Mouse (Mus musculus): Measurements from ENCODE around the gene Pilrb2.
"Not testable (repeated sequence)": the region's sequence is repeated elsewhere in the genome, so short reads cannot be mapped to it uniquely, and the experiment has no call there.

Gene Pilrb2

GRCm38 (mm10) chr5:137871644-137872380 is at the start of gene Pilrb2:
TSS of gene Pilrb2 (minus strand) at chr5:137871815.
- DNase-seq = not testable (repeated sequence)

- peak; percentile 95 for DNase-seq
These were observed 43.9 kb upstream of the Pilrb2 start for GRCm38 (mm10) chr5:137915550-137915949.

GRCm38 (mm10) chr5:137914508-137914907 is 42.9 kb upstream of the Pilrb2 start:
- DNase-seq = no peak

- no peak for DNase-seq
These were observed 38.1 kb upstream of the Pilrb2 start for GRCm38 (mm10) chr5:137909564-137910262.

GRCm38 (mm10) chr5:137897812-137898211 is 26.2 kb upstream of the Pilrb2 start:
- no peak for DNase-seq

GRCm38 (mm10) chr5:137892954-137893353 is 21.3 kb upstream of the Pilrb2 start:
- peak; percentile 15 for DNase-seq

- DNase-seq = no peak
These were observed 16.1 kb upstream of the Pilrb2 start for GRCm38 (mm10) chr5:137887666-137888065.

GRCm38 (mm10) chr5:137885894-137886293 is 14.3 kb upstream of the Pilrb2 start:
- peak; percentile 68 for DNase-seq

GRCm38 (mm10) chr5:137883345-137883744 is 11.7 kb upstream of the Pilrb2 start:
- no peak for DNase-seq

- no peak for DNase-seq
These were observed 11.3 kb upstream of the Pilrb2 start for GRCm38 (mm10) chr5:137882922-137883321.

GRCm38 (mm10) chr5:137877860-137878259 is 6.2 kb upstream of the Pilrb2 start:
- peak; percentile 26 for DNase-seq

- no peak for DNase-seq
These were observed 3.4 kb upstream of the Pilrb2 start for GRCm38 (mm10) chr5:137875054-137875453.

- DNase-seq = not testable (repeated sequence)
These were observed 727 bp upstream of the Pilrb2 start for GRCm38 (mm10) chr5:137872381-137872702.

- not testable (repeated sequence) for DNase-seq
These were observed 3.0 kb downstream of the Pilrb2 start for GRCm38 (mm10) chr5:137868600-137868999.

GRCm38 (mm10) chr5:137864008-137864407 is 7.6 kb downstream of the Pilrb2 start:
- not testable (repeated sequence) for DNase-seq

- not testable (repeated sequence) for DNase-seq
These were observed 13.5 kb downstream of the Pilrb2 start, which contains the start of gene Pilrb1 for GRCm38 (mm10) chr5:137857960-137858710. TSS of gene Pilrb1 (minus strand) at chr5:137858106.

GRCm38 (mm10) chr5:137856870-137857269 is 14.7 kb downstream of the Pilrb2 start:
- DNase-seq = not testable (repeated sequence)

GRCm38 (mm10) chr5:137854907-137855306 is 16.7 kb downstream of the Pilrb2 start:
- not testable (repeated sequence) for DNase-seq

GRCm38 (mm10) chr5:137850313-137850712 is 21.3 kb downstream of the Pilrb2 start:
- not testable (repeated sequence) for DNase-seq

GRCm38 (mm10) chr5:137837110-137837509 is 34.5 kb downstream of the Pilrb2 start:
- not testable (repeated sequence) for DNase-seq

GRCm38 (mm10) chr5:137836611-137837010 is 35.0 kb downstream of the Pilrb2 start:
- DNase-seq = no peak

- peak; percentile 12 for DNase-seq
These were observed 35.6 kb downstream of the Pilrb2 start, which contains the start of gene Pilra for GRCm38 (mm10) chr5:137835966-137836520. TSS of gene Pilra (minus strand) at chr5:137836281.

GRCm38 (mm10) chr5:137833500-137833899 is 38.1 kb downstream of the Pilrb2 start:
- DNase-seq = no peak
